Mouse (Mus musculus) right cerebral cortex, postnatal 10 days (tissue): ENCODE data around the gene Tlcd1.

ENCODE experiments used
- DNase-seq, 2 experiments: peaks; one replicate each; pipeline ENCODE4 v3.0.0; 2021; ENCODE audit warnings: low spot score in 2 of 2

Gene Tlcd1

DNA sequence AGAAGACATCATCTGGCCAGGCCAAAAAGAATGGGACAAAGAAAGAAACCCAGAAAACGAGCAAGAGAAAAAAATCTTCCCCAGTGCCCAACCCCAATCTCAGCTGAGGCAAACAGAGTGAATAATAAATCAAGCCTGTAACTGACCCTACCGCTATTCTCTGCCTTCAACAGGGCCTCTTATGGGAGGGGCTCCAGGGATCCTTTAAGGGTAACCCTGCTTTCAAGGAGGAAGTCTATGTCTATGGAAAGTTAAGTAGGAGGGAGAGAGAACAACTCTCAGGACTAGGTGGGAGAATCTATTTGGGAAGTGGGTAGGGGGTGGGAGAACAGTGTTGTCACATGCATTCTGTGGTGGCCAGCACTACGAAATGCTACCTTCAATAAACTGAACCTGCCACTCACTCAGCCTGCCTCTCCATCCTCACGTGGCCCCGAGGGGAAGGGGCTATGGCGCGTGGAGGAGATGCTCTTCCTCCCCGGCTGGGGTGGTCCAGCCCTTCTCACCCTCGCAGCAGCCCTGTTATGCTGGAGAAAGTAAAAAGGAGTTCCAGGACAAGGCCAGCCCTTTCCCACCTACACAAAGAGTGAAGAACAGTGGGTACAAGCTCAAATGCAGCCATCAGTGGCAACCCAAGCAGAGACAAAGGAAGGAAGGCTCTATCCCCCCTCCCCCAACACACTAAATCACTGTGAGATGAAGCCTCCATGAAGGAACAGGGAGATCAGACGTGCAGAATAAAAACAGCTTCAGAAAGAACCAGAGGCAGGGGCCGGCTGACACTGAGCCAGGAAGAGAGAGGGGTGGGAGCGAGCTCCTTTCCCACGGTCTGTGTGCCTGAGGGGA is 29.1 kb downstream of the Tlcd1 start:
- no peak for DNase-seq

DNA sequence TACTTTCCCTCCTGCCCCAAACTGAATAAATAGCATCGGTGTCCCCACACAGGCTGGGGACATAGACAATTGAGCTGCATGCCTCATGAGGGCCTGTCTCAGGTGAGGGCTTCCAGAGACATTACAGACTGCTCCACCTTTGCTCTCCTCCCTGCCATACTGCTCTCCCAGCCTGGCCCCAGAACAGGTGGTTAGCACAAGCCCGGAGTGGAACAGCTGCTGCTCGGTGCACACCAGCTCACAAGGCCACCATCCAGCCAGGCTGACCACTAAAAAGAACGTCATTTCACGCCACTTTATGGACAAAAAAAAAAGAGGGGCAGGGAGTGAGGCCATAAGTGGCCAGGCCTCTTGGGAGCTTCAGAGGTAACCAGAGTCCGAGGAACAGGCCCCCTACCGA is 30.7 kb downstream of the Tlcd1 start:
- DNase-seq, result no peak

DNA sequence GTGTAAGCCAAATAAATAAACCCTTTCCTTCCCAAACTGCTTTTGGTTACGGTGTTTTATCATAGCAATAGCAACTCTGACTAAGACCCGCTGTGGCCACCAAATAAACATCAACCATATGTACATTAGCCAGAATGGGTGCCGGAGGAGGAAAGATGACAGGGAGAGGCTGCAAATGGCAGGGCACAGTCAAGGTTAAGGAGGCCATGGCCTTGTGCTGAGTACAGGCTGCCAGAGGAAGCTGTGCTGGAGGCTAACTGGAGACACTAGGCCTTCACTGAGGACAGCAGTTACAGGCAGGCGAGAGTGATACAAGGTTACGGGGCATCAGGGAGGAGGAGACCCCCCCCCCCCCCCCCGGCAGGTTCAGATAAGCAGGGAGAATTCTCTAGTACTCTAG is 33.4 kb downstream of the Tlcd1 start:
- no peak for DNase-seq

GRCm38 (mm10) chr11:78210615-78211014 is 34.1 kb downstream of the Tlcd1 start:
- no peak for DNase-seq

- no peak for DNase-seq
Observed at GRCm38 (mm10) chr11:78211513-78211912, 35.0 kb downstream of the Tlcd1 start.

DNA sequence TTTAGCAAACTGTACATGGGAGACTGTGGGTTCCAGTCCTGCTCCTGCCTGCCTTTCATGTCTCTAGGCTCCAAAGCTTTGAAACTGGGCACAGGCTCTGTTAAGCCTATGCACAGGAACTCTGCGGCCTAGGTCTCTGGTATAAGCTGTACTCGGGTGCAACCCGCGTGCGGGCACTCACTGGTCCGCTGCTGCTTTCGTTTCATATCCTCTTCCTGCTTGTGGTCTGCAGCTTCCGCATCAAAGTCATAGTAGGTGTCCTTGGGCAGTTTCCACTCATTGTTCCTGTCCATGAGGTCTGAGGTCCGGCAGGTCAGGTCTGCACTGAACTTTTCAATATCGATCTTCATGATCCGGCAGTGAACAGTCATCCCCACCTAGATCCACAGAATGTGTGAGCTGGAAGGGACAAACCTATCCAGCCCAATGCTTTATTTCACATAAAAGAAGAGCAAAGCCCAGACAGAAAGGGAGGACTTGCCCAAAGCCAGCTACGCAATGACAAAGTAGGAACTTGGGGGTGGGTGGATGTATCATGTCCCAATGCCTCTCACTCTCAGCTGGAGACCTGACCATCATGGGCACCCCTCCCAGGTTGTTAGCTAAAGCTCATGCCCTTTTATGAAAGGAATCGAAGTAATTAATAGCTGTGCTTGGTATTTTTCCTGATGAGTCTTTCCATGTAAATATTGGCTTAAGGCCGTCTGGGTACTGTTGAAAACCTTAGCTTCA is 36.7 kb downstream of the Tlcd1 start:
- no peak for DNase-seq

DNA sequence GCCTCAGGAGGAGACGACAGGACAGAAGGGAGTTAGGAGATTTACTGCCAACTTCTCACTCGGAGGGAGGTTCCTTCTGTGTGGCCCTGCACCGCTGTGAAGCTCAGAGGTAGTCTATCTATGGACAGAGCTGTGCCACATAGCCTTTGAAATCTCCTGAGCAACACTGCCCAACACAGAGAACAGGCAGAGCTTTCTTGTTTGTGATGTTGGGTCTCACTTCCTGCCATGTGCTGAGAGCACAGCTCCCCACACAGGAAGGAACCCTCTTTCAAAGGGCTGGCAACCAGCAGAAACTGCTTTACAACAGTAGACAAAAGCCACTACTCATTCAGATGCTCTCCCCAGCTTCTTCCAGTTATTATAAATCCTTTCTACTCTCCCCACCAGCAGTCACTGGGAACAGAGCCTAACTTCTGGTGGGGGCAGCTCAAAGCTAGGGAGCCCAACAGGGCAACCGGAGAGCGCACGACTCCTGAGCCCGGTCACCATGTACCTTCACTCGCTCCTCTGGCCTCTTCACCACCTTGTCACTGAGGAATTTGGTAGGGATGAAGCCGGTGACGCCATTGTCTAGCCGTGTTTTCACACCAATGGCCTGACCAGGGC is 39.3 kb downstream of the Tlcd1 start:
- DNase-seq, result peak; percentile 51 to 76

GRCm38 (mm10) chr11:78223586-78223985 is 47.1 kb downstream of the Tlcd1 start:
- DNase-seq, result no peak
